Mouse (Mus musculus) activated CD4-positive, CD25-positive, alpha-beta regulatory T cell, adult 4 months (primary cell): ENCODE measurements around the gene Zic4. TPM values are rescaled to one million over a fixed set of nuclear protein-coding genes. Genes with fewer than 3 reads are reported as not detected.

Experiments
- ATAC-seq: one replicate; pipeline ENCODE4 v1.8.0; 2017
- polyA plus RNA-seq, 2 experiments: library from polyadenylated mRNA; unstranded; fragments of 100-300 nt; shearing (Covaris generic); gene quantifications; one replicate each; pipeline ENCODE4 v1.2.1; 2017

Gene Zic4
- polyA plus RNA-seq, 2 experiments from 2014 or later: not detected

DNA sequence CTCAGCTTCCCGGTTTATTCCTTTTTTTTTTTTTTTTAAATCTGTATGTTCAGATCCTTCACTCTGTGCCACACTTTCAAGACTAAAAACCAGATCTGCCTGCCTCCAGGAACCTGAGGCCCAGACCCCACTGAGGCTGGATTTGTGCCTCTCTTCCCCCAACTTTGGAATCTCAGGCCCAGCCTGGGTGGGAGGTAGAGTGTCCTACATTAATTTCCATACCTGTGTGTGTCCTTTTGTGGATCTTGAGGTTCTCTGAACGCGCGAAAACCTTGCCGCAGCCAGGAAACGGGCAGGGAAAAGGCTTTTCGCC lies 1.6 kb downstream of the Zic4 start:
- ATAC-seq: no peak

DNA sequence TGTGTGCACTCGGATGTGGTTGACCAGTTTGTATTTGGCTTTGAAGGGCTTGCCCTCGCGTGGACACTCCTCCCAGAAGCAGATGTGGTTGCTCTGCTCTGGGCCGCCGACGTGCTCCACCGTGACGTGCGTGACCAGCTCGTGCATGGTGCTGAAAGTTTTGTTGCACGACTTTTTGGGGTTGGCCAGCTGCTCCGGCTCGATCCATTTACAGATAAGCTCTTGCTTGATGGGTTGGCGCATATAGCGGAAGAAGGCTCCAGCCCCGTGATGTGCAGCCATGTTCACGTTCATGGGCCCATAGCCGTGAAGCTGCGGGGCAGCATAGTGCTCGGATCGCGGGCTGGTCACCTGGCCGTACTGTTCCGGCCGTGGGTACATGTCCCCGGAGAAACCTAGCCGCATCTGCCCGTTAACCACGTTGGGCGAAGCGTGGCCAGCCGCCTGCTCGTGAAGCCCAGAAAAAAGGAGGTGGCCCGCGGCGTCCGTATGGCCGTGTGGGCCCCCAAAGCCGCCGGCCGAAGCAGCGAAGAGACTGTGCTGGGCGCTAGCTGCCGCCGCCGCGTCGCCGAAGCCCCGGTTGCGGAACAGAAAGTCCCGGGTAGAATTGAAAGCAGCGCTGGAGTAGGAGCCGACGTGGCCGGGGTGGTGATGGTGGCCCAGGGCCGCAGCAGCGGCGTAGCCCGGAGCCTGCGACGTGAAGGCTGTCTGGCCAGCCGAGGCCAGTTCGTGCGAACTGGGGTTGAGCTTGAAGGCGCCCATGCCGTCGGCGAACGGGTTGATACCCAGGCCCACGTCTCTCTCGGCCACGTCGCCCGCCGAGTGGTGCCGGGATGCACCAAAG lies 2.1 kb downstream of the Zic4 start:
- ATAC-seq: no peak

DNA sequence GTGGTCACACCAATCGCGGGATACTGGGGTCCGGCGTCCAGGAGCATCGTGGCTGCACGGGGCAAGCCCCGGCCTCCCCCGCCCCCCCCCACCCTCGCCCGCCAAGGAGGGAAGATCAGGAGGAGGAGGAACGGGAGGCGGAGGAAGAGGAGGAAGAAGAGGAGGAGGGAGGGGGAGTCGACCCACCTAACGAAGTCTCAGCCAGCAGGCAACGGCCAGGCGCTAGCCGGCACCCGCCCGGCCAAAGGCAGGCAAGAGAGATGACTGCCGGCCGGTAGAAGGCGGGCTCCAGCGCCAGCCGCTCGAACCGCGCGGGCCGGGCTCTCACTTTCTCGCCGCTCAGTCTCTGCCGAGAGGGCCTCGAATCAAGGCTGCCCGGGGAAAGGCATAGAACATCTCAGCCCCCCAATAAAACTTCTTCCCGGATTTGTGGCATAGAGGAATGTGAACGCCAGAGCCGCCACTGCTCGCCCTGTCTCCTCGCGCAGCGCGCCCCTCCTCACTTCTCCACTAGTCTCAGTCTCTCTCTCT lies 2.8 kb downstream of the Zic4 start:
- ATAC-seq: no peak

DNA sequence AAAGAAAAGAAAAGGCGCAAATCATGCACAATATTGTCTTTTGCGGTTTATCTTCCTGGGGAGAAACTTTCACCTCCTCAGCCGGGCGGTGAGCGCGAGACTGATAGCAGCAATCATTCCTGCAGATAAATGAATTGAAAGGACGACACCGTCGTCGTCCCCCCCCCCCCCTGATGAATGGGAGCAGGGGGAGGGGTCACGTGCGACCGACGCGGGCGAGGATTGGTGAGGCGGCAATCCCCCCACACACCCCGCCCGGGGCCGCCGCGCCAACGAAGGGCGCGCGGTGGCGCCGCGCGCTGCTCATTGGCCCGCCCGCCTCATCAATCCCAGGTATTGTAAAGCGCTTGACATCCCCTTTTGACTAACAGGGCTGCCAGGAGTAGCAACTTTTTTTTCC lies 3.5 kb downstream of the Zic4 start, which contains the start of gene Zic1:
TSS of gene Zic1 (minus strand) at position 147 of the 400 bp plus-strand sequence.
- no peak for ATAC-seq

DNA sequence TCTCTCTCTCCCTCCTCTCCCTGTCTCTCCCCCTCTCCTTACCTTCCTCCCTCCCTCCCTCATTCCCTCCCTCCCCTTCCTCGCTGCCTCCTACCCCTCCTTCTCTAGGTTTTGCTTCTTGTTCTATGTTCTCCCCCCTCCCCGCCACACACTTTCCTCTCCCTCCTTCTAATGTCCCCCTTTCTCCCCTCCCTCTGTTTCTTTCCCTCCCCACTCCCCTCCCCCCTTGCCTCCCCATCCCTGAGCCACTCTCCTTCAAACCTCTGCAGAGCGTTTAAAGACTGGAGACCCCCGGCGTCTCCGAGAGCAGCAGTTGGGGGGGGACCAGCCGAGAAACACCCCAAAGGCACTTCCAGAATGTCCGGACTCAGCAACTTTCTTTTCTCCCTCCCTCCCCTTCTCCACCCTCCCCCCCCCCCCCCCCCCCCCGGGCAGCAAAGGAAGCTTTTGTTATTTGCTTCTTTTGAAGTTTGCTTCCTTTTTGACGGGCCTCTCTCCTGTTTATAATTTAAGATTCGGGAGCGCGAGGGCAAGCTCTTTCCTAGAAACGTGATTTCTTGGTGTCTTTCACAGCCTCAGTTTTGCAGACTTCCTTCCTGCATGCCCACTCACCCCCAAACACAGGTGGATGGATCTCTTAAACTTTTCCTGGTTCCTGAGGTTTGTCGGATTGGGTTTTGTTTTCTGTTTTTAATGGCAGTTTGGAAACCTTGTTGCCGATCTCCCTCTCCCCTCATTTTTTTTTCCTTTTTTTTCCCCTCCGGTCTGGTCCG lies 4.2 kb downstream of the Zic4 start:
- ATAC-seq: no peak

DNA sequence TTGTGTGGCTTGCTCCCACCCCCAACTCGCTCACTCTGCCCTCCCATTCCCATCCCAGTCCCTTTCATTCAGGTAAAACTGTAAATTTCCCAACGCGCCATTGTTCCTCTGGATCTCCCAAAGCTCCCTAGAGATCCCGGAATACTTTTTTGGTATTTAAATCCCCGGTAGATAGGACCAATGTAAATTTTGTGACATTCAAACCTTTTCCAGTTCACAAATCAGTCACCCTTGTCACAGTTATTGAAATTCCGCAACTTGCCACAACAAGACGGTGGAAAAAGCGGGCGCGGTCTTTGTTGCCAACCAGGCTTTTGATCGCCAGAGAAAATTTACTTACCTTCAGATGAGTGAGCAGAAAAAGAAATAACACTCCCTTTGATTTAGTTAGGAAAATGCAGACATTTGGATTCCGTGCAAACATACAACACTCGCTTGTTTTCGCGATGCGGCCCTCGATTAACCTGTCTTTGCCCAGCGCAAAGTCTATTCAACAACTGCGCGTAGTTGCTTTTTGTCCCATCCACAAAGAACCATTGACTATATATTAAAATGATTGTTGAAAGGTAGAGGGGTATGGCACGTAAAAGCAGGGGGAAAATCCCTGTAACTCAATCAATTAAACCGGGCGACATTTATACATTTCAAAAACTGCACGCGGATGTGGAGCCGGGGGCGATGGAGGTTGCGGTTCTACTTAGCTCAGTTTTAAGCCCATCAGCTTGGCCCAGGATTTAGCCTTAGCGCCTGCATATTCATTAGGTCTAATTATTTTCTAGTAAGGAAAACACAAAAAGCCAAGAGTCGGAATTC lies 5.0 kb downstream of the Zic4 start:
- ATAC-seq: no peak

DNA sequence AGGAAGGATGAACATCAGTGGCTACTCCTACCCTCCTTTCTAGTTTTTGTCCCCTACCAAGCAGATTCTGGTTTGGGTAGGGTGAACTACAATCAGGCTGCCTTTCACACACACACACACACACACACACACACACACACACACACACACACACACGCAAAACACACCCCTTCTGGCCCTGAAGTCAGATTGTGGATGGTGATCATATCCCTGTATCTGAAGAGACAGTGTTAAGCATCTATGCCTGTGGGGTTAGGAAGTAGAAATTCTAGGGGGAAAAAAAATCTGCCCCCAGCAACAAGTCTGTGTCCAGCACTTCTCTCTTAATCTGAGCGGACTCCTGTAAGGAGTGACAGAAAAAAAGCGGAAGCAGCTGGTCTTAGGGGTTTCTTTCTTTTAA lies 5.9 kb downstream of the Zic4 start:
- no peak for ATAC-seq

DNA sequence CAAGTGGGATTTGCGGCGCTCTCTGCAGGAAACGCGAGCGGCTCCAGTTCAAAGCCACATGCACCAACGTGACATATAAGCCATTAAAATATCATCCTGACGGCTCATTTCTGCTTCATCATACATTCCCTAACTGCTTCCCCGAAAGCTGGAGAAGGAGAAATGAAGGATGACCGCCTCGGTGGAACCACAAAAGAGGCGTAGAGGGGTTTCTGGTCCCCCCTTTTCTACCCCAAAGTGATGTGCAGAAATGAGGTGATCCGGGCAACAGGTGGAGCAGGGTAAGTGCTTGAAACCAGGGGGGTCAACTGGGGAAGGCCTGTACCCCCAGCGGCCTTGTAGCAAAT lies 6.7 kb downstream of the Zic4 start:
- no peak for ATAC-seq

DNA sequence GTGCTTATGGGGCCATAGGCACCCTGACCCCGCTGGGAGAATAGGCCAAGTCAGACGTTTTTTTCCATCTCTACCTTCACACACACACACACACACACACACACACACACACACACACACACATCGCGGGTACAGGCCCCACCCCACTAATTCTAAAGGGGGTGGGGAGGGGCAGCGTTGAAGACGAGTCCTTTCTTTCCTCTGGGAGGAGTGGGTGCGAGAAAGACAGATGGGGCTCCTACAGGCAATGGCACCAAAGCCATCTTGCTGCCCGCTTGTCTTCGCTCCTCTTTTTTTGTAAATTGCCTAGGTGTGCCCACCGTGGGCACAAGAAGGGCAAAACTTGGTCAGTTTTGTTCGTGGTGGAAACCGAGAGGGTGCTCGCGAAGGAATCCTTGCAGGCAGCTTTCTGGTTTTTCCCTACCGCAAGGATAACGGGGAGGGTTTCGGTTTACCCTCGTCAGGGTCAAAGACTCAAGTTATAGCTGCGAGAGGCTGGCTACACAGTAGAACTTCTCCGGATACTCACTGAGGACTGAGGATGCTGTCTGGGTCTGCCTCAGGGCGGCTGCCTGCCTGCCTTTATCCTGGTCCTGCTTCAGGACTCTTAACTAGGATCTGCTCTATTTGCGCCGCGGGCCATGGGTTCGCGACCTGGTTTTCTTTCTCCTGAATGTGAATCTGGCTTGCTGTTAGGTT lies 7.2 kb downstream of the Zic4 start:
- no peak for ATAC-seq

DNA sequence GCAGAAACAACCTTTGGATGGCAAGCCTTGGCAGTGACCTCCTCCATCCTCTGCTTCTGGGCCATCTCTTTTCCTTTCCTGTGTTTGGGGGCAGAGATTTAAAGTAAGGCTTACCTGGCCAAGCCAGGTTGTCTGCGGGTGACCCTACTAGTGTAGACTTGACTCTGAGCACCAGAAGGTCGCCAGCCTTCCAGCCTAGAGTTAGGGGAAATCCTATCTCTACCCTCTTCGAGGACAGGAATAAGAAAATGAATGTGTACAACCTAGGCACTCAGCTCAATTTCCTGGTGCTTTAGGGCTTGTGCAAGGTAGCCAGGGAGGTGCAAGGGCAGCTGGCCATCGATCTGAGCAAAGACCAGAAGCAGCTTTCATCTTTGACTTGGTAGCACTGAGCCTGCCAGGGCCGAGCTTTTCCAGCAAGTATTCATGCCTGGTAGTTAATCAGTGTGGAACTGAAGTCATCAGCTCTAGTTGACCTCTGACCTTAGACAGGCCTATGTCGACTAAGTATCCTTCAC lies 8.0 kb downstream of the Zic4 start:
- ATAC-seq: no peak

DNA sequence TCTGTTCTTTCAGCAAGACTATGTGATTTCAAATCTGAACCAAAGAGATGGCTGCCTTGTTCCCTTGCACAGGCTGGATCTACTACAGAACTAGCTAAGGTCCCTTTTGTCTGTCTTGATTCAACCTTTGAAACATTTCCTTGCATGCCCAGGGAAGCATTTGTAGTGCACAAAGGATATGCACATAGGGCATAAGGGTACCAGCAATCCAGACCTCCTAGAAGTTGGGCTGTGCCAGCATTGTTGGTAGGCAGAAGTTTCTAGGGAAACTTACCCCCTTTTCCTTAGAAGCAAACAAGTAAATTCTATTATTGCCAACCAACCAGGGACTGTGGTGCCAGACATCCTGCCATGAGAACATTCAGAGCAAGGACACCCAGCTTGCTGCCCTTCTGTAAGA lies 8.8 kb downstream of the Zic4 start:
- ATAC-seq: no peak

DNA sequence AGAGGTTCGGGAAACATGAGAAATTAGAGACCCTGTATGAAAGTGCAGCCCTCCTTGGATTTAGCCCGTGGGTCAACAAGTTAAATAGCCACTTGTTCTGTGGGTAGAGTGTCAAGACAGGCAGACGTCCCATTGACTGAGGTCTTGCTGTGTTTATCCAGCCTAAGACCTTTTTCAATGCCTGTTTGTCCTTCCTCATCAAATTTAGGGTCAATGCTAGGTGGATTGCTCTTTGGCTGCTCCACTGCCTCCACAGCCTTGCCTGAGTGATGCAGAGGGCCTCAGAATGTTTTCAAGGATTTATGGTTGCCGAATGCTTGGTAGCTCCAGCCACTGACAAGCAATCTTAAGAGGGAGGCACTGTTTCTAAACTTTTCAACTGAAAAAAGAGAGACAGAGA lies 9.4 kb downstream of the Zic4 start:
- ATAC-seq: no peak

DNA sequence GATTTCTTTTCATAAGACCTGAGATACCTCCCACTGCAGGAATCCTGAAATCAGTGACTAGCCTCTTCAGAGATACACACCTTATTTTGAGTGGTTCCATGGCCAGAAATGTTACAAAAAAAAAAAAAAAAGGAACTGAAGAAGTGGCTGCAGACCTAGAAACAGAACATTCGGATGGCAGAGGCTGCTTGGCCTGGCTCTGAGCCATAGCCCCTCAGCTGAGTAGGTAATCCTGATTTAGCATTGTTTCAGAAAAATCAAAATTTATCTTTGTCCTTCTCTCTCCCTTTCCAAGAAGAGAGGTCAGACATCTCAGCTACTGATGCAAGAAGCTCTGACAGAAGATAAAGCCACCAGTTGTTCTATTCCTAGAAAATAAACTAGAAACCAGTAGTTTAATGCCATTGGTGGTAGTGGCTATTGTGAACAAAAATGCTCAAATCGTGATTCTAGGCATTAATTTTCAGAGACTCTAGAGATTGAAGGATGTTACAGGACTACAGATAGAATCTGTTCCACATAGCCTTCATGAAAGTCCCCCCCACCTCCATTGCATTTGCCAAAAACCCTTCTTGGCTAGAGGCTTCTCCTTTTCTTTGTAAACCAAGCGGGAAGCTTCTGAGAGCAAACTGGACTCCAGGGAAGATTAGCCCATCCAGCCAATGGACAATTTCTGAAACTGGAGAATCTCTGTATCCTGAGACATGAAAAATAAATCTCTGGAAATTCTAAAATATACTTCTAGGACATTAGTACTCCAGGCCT lies 11.8 kb downstream of the Zic4 start:
- no peak for ATAC-seq

DNA sequence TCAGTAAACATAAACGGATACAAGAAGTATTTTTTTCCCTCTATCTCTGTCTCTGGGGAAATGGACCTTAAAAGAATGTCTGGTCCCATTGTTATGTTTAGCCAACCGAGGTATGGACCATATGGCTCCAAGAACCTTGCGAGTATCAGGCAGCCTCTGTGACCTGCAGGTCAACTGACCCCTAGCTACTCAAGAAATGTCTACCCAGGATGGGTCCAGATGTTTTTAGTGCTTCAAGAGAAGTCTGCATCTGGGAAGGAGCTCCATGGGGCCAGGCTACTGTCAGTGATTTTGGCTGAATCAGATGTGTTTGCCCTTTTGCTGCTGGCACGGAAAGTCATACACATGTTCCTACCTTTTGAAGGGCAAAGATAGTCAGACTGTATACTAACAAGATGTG lies 12.5 kb downstream of the Zic4 start:
- ATAC-seq: no peak

DNA sequence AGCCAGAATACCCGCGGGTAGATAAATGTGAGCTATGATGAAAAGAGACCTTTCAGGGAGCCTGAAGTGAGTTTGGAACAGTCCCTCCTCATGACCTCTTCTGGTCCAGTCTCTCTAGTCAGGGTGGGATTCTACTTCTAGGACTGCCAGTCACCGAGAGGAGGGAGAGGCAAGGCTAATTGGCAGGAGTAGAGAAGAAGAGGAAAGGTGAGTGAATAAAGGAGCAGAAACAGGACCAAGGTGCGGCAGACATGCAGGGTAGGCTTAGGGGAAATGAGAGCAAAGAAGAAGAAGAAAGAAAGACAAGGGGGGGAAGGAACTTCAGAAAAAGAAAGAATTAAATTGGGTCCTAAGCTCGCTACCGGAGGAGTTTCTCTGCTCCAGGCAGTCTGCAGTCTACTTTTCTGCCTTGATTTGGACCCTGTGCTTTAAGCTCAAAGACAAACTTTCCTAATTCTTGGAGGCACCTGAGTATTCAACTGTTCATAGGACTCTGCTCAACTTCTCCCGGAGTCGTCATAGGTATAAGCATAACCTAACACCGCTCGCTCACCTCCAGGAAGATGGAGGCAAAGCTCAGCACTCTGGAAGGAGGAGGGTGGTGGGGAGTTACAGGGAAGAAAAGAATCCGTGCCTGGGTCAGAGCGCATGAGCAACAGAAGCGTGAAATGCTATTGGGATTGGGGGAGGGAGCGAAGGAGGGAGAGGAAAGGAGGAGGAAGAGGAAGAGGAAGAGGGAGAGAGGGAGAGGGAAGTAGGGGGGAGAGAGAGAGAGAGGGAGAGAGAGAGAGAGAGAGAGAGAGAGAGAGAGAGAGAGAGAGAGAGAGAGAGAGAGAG lies 15.0 kb downstream of the Zic4 start:
- no peak for ATAC-seq

DNA sequence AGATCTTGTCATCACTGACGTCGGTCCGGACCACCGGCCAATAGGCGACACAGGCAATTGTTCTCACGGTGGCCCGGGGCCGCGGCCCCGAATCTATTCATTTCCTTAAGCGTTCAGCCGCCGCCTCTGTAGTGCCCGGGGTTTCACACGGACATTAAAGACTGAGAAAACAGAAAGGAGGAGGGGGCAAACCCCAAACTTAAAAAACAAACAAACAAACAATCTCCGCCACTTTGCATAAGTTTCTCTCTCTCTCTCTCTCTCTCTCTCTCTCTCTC lies 15.6 kb downstream of the Zic4 start:
- no peak for ATAC-seq

DNA sequence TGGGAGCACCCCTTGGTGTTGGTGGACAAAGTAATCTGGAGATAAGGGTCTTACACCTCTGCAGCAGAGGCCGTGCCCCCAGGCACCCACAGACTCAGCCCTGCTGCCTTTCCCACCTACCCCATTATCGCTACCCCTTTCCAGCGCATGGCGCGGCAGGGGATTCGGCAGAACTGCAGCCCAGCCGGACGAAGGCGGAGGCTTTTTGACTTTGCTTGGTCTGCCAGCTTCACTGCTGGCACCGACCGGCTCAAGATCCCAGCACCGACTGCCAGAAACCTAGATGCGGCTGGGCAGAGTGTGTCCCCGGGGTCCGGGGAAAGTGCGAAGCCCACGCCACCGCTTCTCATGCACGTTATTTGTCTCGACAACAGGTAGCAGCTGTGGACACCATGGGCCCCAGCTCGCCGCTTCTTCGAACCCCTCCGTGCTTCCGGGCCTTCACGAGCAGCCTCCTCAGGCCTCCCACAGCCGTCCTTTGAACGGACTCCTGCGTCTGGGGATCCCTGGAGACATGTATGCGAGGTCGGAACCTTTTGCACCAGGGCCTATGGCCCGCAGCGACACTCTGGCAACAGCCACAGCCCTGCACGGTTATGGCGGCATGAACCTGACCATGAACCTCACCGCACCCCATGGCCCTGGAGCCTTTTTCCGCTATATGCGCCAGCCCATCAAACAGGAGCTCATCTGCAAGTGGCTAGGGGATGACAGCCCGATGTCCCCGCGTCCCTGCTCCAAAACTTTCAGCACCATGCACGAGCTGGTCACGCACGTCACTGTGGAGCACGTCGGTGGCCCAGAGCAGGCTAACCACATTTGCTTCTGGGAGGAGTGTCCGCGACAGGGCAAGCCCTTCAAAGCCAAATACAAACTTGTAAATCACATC lies 16.4 kb downstream of the Zic4 start:
- ATAC-seq: no peak

DNA sequence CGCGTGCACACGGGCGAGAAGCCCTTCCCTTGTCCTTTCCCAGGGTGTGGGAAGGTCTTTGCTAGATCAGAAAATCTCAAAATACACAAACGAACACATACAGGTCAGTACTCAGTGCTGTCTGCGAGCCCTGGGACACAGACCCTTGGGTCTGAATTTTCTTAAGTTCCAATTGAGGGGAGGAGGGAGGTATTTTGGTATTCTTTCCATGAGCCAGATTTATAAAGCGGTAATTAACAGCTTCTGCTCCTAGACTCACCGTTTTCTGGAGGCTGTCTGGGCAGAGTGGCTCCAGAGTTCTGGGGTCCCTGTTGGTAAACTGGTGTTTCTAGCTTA lies 17.1 kb downstream of the Zic4 start:
- ATAC-seq: no peak

DNA sequence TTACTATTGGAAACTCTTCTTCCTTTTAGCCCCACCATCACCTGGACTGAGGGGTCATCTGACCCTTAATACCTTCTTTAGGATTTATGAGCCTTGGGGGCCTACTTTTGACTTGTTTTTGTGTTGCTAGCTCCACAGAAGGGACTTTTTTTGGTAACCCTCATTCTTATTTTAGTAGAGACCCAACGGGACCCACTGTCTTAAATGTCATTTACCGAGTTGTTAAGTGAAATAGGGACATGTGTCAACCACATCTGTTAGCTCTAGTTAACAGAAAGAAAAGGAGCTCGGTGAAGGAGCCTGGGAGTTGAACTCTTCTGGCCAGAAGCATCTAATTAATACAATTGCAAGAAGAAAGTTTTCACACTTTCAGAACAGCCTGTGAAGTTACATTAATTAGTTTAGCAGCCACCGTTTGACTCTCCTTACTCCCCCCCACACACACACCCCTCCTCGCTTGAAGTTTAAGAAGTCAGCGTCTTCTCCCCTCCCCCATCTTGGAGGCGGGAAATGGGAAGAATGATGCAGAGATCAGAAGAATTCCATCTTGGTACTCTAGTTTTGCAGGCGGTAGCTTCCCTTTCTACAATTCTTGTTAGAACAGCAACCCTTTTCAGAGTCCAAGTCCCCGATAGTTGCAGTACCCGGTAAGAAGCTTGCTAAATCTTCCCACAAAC lies 17.7 kb downstream of the Zic4 start:
- ATAC-seq: no peak
